In genomic region chr5:137263897-137264720, GRCm38 (mm10) we compare ENCODE assay signal across 1 mouse cellular context.
TF ChIP-seq lines count a peak whose summit lies in the region.

No protein-coding gene starts in this region.

TF ChIP-seq in MEL, 35 proteins besides CTCF, POLR2A, EP300 and RAD21:
- TF ChIP-seq TAL1 (IDR thresholded peaks at IDR 0.05; ENCODE audit: low read length) (peak; percentile 46), POLR2AphosphoS5 (IDR thresholded peaks at IDR 0.05; ENCODE audit: borderline replicate concordance, low read depth, low read length) (no peak), SMC3 (IDR thresholded peaks at IDR 0.05; ENCODE audit: low read depth, low read length) (no peak), TBP (IDR thresholded peaks at IDR 0.05; ENCODE audit: low read depth, low read length) (no peak), ETS1 (IDR thresholded peaks at IDR 0.05; ENCODE audit: low read depth, low read length) (peak; percentile 83), NRF1 (IDR thresholded peaks at IDR 0.05; ENCODE audit: insufficient read depth, low read depth, low read length, poor library complexity, severe bottlenecking) (no peak), USF1 (IDR thresholded peaks at IDR 0.05; ENCODE audit: low read depth, low read length) (peak; percentile 72), GATA1 (IDR thresholded peaks at IDR 0.05; ENCODE audit: low read depth, low read length) (peak; percentile 85), HCFC1 (IDR thresholded peaks at IDR 0.05; ENCODE audit: low read depth, low read length) (no peak), ZKSCAN1 (IDR thresholded peaks at IDR 0.05; ENCODE audit: low read depth, low read length) (no peak), ZC3H11A (IDR thresholded peaks at IDR 0.05; ENCODE audit: low read depth, low read length) (no peak), UBTF (IDR thresholded peaks at IDR 0.05; ENCODE audit: borderline replicate concordance, insufficient read depth, low read depth, low read length) (no peak), USF2 (IDR thresholded peaks at IDR 0.05; ENCODE audit: borderline replicate concordance in 1 of 2, insufficient read depth in 1 of 2, low read depth in 1 of 2, low read length in 2 of 2) (no peak), CHD1 (IDR thresholded peaks at IDR 0.05; ENCODE audit: low read depth, low read length) (no peak), MAFK (IDR thresholded peaks at IDR 0.05; ENCODE audit: borderline replicate concordance, low read depth, low read length) (no peak), MYC (IDR thresholded peaks at IDR 0.05; ENCODE audit: low read depth, low read length) (no peak), ELF1 (IDR thresholded peaks at IDR 0.05; ENCODE audit: low read depth, low read length) (0 out of 2 replicates have a peak, but pooled peaks have one; percentile 7), E2F4 (IDR thresholded peaks at IDR 0.05; ENCODE audit: borderline replicate concordance, low read depth, low read length) (no peak), GABPA (IDR thresholded peaks at IDR 0.05; ENCODE audit: low read depth, low read length) (no peak), ZNF384 (IDR thresholded peaks at IDR 0.05; ENCODE audit: low read depth, low read length) (no peak), CHD2 (IDR thresholded peaks at IDR 0.05; ENCODE audit: low read length) (no peak), MAX (IDR thresholded peaks at IDR 0.05; ENCODE audit: low read length) (no peak), RCOR1 (IDR thresholded peaks at IDR 0.05; ENCODE audit: low read depth, low read length) (peak; percentile 56; the same call in 1 of the 2 replicates), MAZ (IDR thresholded peaks at IDR 0.05; ENCODE audit: low read depth, low read length) (no peak), POLR2AphosphoS2 (IDR thresholded peaks at IDR 0.05; ENCODE audit: low read length) (no peak; the same call in 1 of the 2 replicates), NELFE (IDR thresholded peaks at IDR 0.05; ENCODE audit: low read depth, low read length) (no peak), JUND (IDR thresholded peaks at IDR 0.05; ENCODE audit: low read depth, low read length) (no peak), MXI1 (IDR thresholded peaks at IDR 0.05; ENCODE audit: low read depth, low read length) (no peak), ZMIZ1 (IDR thresholded peaks at IDR 0.05; ENCODE audit: low read depth, low read length) (no peak), SIN3A (IDR thresholded peaks at IDR 0.05; ENCODE audit: low read length) (peak; percentile 76), MYB (IDR thresholded peaks at IDR 0.05; ENCODE audit: low read depth, low read length) (peak; percentile 68; the same call in 1 of the 2 replicates), MEF2A (IDR thresholded peaks at IDR 0.05; ENCODE audit: extremely low read depth, insufficient replicate concordance, low read depth, low read length, poor library complexity, severe bottlenecking) (no peak), TCF12 (IDR thresholded peaks at IDR 0.05; ENCODE audit: low read depth, low read length) (peak; percentile 89), BHLHE40 (IDR thresholded peaks at IDR 0.05; ENCODE audit: borderline replicate concordance, low read depth, low read length) (peak; percentile 42; the same call in 1 of the 2 replicates), KAT2A (conservative IDR thresholded peaks at IDR 0.05; ENCODE audit: low read depth, low read length) (no peak)
